Mouse (Mus musculus) frontal cortex, postnatal 25 days (tissue): ENCODE measurements around the gene Hpdl.
"Not testable (repeated sequence)": the region's sequence is repeated elsewhere in the genome, so short reads cannot be mapped to it uniquely, and the experiment has no call there.

Experiments
- DNase-seq, 2 experiments: peaks; one replicate each; pipeline ENCODE4 v3.0.0; 2022; ENCODE audit warnings: low spot score in 2 of 2

Gene Hpdl

DNA sequence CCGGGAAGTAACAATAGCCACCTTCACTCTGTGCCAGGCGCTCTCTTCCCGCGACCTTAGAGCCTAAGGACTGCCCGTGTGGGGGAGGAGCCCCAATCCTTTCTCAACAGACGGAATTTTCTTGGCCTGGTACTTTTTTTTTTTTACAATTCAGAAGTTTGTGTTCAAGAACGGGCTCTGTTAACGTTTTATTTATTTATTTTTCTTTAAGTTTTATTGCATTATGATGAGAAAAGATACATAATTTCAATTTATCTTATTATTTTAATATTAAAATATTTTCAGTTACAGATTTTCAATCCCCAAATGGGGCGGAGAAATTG lies at the start of gene Hpdl:
Gene Hpdl, minus strand, starts transcription at position 14 of the 323 bp plus-strand sequence.
- no peak for DNase-seq

DNA sequence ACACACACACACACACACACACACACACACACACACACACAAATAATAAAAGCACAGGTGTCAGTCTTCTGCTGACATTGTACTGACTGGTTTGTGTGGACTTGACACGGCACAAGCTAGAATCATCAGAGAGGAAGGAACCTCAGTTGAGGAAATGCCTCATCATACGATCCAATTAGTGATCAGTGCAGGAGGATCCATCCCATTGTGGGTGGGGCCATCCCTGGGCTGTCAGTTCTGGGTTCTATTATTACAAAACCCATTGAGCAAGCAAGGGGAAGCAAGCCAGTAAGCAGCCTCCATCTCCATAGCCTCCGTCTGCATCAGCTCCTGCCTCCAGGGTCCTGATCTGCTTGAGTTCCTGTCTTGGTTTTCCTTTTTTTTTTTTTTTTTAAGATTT lies 48.4 kb upstream of the Hpdl start:
- DNase-seq, result no peak

- no peak for DNase-seq
These were observed 40.5 kb upstream of the Hpdl start for GRCm38 (mm10) chr4:116862023-116862422.

DNA sequence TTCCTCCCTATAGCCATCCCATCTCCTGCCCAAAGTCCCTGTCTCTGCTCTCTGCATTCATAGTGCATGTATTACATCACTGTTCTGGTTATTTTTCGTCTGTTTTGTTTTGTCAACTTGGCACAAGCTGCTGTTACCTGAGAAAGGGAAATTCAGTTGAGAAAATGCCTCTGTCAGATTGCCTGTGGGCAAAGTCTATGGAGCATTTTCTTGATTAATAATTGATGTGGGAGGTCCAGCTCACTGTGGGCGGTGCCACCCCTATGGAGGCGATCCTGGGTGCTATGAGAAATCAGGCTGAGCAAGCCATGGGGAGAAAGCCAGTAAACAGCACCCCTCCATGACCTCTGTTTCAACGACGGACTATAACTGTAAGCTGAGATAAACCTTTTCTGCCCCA lies 38.2 kb upstream of the Hpdl start:
- DNase-seq, result no peak

GRCm38 (mm10) chr4:116857203-116857602 lies 35.7 kb upstream of the Hpdl start:
- DNase-seq, result no peak

DNA sequence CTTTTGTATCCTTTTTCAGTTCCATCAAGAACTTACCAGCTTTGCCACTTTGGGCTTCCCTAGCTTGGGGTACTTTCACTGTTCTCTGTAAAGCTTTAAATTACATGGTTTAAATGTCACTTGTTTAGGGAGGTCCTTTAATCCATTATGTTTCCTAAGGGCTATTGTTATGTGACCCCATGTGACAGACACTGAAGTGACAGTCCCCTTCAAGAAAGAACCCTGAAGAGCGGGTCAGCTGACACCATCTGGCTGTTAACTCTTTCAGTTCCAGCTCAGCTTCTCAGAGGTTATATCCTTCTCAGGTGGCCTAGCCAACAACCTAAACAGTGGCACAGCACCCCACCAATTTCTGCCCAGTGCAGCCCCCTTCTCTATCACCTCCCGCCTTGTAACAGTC lies 32.8 kb upstream of the Hpdl start:
- DNase-seq, result no peak

GRCm38 (mm10) chr4:116849901-116850300 lies 28.4 kb upstream of the Hpdl start:
- DNase-seq, result no peak

DNA sequence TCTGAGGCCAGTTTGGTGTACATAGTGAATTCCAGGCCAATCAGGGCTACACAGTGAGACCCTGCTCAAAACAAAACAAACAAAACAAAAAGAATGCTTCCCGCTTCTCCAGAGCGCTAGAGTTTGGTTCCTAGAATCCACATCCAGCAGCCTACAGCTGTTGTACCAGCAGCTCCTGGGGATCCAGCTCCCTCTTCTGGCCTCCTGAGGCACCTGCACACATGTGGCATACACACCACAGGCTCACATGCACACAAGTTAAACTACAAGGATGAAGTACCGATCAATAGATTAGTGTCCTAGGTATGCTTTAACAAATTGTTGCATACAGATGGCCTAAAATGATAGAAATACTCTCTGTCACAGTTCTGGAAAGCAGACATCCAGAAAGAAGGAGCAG lies 22.8 kb upstream of the Hpdl start:
- no peak for DNase-seq

DNA sequence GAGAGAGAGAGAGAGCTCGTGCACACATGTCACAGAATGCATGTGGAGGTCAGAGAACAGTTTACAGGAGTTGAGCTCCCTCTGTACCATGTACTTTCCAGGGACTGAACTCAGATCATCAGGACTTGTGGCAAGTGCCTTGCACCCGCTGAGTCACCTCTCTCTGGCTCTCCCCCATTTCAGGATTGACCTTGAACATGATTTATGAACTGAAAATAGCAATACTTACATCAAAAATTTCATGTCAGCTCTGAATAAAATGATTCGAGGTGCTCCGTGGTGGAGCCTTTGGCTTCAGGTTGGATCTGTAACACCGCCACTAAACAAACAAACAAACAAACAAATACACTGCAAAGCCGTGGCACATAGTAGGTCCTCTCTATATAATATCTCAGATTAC lies 19.3 kb upstream of the Hpdl start:
- no peak for DNase-seq

- not testable (repeated sequence) for DNase-seq
These were observed 18.6 kb upstream of the Hpdl start for GRCm38 (mm10) chr4:116840096-116840495.

GRCm38 (mm10) chr4:116838999-116839398 lies 17.5 kb upstream of the Hpdl start:
- no peak for DNase-seq

DNA sequence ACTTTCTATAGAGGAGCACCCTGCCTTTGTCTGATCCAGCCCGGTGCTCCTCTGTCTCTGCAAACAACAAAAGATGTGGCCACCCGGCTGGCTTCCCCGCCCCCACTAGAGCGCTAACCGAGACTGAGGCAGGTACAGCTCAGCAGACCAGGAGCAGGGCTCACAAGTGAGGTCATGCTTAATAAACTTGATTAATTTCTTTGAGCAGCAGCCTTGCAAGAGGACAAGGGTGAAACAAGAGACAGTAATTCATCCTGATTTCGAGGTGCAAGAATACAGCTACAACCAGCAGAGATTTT lies 8.5 kb upstream of the Hpdl start:
- no peak for DNase-seq

GRCm38 (mm10) chr4:116829364-116830069 lies 8.0 kb upstream of the Hpdl start:
- no peak for DNase-seq

DNA sequence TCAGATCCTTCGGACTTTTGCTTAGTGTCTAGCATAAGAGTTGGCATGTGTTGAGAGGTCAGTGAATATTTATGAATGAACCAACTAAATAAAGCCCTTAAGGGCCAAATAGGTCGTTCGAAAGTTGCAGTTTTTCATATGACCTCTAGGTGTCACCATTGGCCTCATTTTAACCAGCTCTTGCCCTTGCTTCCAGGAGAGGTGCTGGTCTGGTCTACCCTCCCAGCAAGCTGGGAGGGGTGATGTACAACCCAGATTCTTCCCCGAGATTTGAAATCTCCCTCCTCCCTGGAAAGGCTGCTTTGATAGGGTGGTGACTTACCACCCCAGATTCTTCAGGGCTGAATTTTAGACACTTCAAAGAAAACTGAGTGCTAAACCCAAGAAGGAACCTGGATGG lies 6.3 kb upstream of the Hpdl start:
- no peak for DNase-seq

DNA sequence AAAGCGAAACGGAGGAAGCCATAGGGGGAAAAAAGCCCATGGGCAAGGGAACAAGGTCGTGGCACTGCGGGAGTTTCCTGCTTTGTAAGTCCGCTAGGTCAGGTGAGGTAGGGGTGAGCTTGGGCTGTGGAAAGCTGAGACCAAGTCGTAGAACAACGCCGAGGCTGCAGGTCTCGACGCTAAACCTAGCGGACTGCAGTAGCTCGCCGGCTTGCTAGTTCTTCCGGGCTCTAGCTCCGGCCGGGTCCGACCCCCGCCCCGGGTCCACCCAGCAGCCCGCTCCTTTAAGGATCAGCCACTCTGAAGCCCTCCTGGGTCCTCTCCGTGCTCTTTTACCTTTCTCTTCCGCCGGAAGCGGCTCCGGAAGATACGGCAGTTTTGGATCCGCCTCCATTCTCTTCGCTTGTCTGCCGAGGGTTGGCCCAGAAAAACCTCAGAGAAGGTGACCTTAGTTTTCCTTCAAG lies 3.1 kb upstream of the Hpdl start:
- peak; percentile 54 to 60 for DNase-seq

DNA sequence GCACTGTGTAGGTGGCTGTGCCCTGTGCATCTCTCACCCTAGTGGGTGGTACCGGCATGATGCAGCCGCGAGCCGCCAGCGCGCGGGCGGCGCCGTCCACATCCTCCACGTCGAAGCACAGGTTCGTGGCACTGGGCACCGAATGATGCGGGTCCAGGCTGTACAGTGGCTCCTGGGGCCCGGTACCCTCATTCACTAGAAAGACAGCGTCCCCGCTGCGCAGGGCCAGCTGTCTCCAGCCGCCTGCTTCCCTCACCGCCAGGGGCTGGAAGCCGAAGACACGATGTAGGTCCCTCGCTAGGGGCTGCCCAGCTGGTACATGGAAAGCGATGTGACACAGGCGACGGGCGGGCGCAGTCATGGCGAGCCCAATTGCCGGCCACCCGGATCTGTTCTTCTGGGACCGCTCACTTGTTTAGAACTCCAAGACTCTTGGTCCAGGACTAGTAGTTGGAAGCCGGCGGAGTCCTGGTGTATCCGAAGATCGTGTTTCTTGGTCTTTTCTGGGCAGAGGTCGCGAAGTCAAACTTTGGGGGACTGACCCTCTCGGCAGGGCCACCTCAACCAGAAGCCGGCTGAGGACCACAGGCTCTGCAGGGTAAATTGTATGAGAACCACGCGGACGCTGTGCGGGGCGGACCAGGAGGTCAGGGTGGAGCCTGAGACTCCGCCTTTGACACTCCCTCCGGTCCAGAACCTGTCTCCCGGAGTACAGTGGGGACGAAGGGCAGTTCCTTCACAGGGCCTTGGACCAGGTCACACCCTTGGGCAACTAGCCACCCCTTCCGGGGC lies 409 bp downstream of the Hpdl start:
- no peak for DNase-seq

DNA sequence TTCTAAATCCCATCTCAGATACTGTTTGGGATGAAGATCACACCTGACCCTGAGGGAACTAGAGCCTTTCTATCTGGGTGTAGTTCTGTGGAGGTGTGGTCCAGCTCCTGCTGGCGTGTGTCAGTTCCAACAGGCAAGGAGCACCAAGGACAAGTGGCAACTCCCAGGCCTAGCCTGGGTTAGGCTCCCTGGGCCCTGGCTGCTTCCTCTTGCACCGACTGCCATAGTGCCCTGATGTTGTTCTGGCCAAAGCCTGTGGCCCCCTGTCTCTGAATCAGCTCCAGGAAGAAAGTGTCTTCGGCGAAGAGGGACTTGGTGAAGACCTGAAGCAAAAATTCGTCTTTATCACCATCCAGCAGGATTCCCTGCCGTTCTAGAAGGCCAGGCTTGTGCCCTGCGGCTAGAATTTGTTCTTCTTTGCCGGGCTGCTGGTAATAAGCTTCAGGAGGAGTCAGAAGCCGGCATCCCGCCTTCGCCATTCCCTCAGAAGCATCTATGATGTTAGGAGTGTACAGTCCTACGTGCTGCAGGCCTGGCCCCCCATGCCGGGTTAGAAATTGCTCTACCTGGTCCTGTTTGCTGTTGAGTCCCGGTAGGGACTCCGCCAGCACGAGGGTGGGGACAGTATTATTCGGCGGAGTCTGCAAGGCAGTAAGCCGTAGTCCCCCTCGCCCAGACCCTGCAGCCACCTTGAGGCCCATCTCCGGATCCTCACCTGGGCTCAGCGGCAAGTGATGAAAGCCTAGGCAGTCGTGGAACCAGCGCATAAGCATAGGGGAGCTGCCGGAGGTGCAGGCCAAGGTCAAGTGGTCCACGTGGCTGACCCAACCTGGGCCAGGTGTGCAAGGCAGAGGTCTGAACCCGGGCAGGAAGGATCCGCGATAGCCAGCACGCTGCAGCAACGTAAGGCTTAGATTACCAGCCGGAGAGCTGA lies 1.3 kb downstream of the Hpdl start:
- no peak for DNase-seq

- DNase-seq, result no peak
These were observed 4.0 kb downstream of the Hpdl start for GRCm38 (mm10) chr4:116817486-116817885.

GRCm38 (mm10) chr4:116815276-116815675 lies 6.2 kb downstream of the Hpdl start:
- no peak for DNase-seq

- no peak for DNase-seq
These were observed 10.5 kb downstream of the Hpdl start for GRCm38 (mm10) chr4:116811012-116811411.

GRCm38 (mm10) chr4:116807197-116808129 lies 14.0 kb downstream of the Hpdl start, which contains the start of the genes Toe1 and Mutyh:
Gene Toe1, minus strand, starts transcription at chr4:116807640.
Gene Mutyh, plus strand, starts transcription at chr4:116807723.
- peak; percentile 76 to 82 for DNase-seq
